ENCODE assay signal across 23 mouse cellular contexts in the genomic region with DNA sequence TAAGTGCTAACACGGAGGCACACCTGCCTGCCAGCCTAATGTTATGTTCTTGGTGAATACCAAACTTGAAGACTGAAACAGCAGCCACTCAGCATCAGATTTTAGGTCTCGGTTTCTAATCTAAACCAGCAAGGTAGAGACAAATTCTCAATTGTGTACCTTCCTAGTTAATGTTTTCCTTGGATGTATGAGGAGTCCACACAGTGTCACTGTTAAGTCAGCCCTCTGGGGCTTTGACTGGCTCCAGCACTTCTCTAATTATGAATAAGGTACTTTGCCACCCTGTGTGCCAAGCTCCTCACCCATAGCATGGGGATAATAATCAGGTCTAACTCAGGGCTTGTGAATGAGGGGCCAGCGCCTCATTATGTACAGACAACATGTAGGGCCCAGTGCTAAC.
"Had no signal": no experiment of that assay in that cellular context is flagged by ENCODE, and none has a peak within 500 bp of the region (broad histone marks: within the 10 kb centered on the region; RNA-seq: fewer than 3 reads in every experiment).

No protein-coding gene starts in this region.

- H3K27ac ChIP-seq: intestine, embryonic 15.5 days; limb, embryonic 10.5 days; limb, embryonic 13.5 days; lung, embryonic 15.5 days; midbrain, embryonic 10.5 days; midbrain, embryonic 13.5 days; neural tube, embryonic 13.5 days; stomach, embryonic 15.5 days had no signal

- H3K4me2 ChIP-seq: intestine, embryonic 15.5 days; limb, embryonic 13.5 days; lung, embryonic 15.5 days; midbrain, embryonic 13.5 days; neural tube, embryonic 13.5 days; stomach, embryonic 15.5 days had no signal

- DNase-seq: kidney, adult 18-20 months; kidney, adult 9 months; kidney, postnatal 14 days; kidney, postnatal 4 days; lung, adult 18-20 months; lung, postnatal 10 days; lung, postnatal 36 days; retina, postnatal 1 day; right cerebral cortex, postnatal 25 days; spleen, adult 18-20 months; thymus, adult 18-20 months; thymus, postnatal 36 days had no signal

- H3K36me3 ChIP-seq: intestine, embryonic 15.5 days had no signal

- H3K27me3 ChIP-seq: intestine, embryonic 15.5 days; limb, embryonic 13.5 days; lung, embryonic 15.5 days; megakaryocyte, embryonic 14.5 days; midbrain, embryonic 13.5 days; neural tube, embryonic 13.5 days; stomach, embryonic 15.5 days had no signal

- H3K9me3 ChIP-seq: intestine, embryonic 15.5 days; limb, embryonic 10.5 days; limb, embryonic 13.5 days; lung, embryonic 15.5 days; megakaryocyte, embryonic 14.5 days; midbrain, embryonic 10.5 days; midbrain, embryonic 13.5 days; neural tube, embryonic 13.5 days; stomach, embryonic 15.5 days had no signal

- H3K4me1 ChIP-seq: intestine, embryonic 15.5 days; limb, embryonic 10.5 days; limb, embryonic 13.5 days; midbrain, embryonic 10.5 days; midbrain, embryonic 13.5 days; neural tube, embryonic 13.5 days; stomach, embryonic 15.5 days had no signal

- H3K4me3 ChIP-seq: intestine, embryonic 15.5 days; limb, embryonic 10.5 days; limb, embryonic 13.5 days; lung, embryonic 15.5 days; megakaryocyte, embryonic 14.5 days; midbrain, embryonic 10.5 days; midbrain, embryonic 13.5 days; myocyte; neural tube, embryonic 13.5 days; stomach, embryonic 15.5 days had no signal

- ATAC-seq: intestine, embryonic 15.5 days; midbrain, embryonic 13.5 days; midbrain, embryonic 16.5 days had no signal

- H3K9ac ChIP-seq: intestine, embryonic 15.5 days; limb, embryonic 13.5 days; lung, embryonic 15.5 days; midbrain, embryonic 13.5 days; neural tube, embryonic 13.5 days; stomach, embryonic 15.5 days had no signal
